Mouse (Mus musculus) hindbrain, embryonic 13.5 days (tissue): ENCODE results near the gene Otoa. TPM values are rescaled to one million over a fixed set of nuclear protein-coding genes. Genes with fewer than 3 reads are reported as not detected.

ENCODE experiments used
- ATAC-seq: fragments of 200-750 bp; cut with Nextera tagmentation; 2 replicates; pipeline ENCODE4 v1.8.0; 2017; ENCODE audit warnings: moderate TSS enrichment; ENCODE audit not compliant: low FRiP score
- H3K27ac ChIP-seq: fragments of 300-500 bp; sonication (generic); 2 replicates; pipeline ENCODE4 v1.5.1; 2015; ENCODE audit warnings: inconsistent platforms, mild to moderate bottlenecking, moderate library complexity
- H3K27me3 ChIP-seq: fragments of 300-500 bp; sonication (generic); 2 replicates; pipeline ENCODE4 v1.6.1; 2015; ENCODE audit warnings: mild to moderate bottlenecking, inconsistent platforms
- H3K36me3 ChIP-seq: fragments of 300-500 bp; sonication (generic); 2 replicates; pipeline ENCODE4 v1.6.1; 2015; ENCODE audit warnings: mild to moderate bottlenecking, inconsistent platforms
- H3K4me1 ChIP-seq: fragments of 300-500 bp; sonication (generic); replicated peaks from 2 replicates; pipeline ENCODE4 v1.6.1; 2015; ENCODE audit warnings: inconsistent platforms
- H3K4me2 ChIP-seq: fragments of 300-500 bp; sonication (generic); 2 replicates; pipeline ENCODE4 v1.6.1; 2015; ENCODE audit warnings: inconsistent platforms, mild to moderate bottlenecking, moderate library complexity
- H3K4me3 ChIP-seq: fragments of 300-500 bp; sonication (generic); 2 replicates; pipeline ENCODE4 v1.5.1; 2015; ENCODE audit warnings: mild to moderate bottlenecking, inconsistent platforms
- H3K9ac ChIP-seq: fragments of 300-500 bp; sonication (generic); 2 replicates; pipeline ENCODE4 v1.6.1; 2015; ENCODE audit warnings: mild to moderate bottlenecking, inconsistent platforms
- H3K9me3 ChIP-seq: fragments of 300-500 bp; sonication (generic); 2 replicates; pipeline ENCODE4 v1.6.1; 2016; ENCODE audit warnings: inconsistent platforms
- WGBS: fragments of 180-500 bp; shearing (Covaris S2); methylation state at CpG from one replicate; pipeline ENCODE4 v1.1.7; 2015; 5-methylcytosine and 5-hydroxymethylcytosine counted together
- polyA plus RNA-seq: library from polyadenylated mRNA; unstranded; fragments of >200 nt; fragmentation: Nextera tagmentation; extraction: Ambion mirVana; gene quantifications from 2 replicates; pipeline ENCODE4 v1.2.1, GENCODE M21; 2015

Gene Otoa
- polyA plus RNA-seq = 0.25 and 0.53 TPM in 2 replicates

GRCm38 (mm10) chr7:121081350-121081749, at the start of gene Otoa:
TSS of gene Otoa (plus strand) at chr7:121081650.
- Histone ChIP-seq H3K4me2 (no peak within 1 kb of the TSS), H3K36me3 (peaks cover 21% of the 10 kb centered on the region), H3K27me3 (no peaks in the 10 kb centered on the region), H3K9me3 (no peaks in the 10 kb centered on the region), H3K9ac (no peak within 1 kb of the TSS), H3K27ac (no peak within 1 kb of the TSS), H3K4me3 (no peak within 1 kb of the TSS), H3K4me1 (peaks cover 28% of the 10 kb centered on the region)
- WGBS = 90% methylated on average over 4 of the region's 4 CpGs
- no peak for ATAC-seq

- peak; percentile 97 for ATAC-seq
- no peaks in the 10 kb centered on the region for H3K9me3 ChIP-seq
These were observed 47.4 kb upstream of the Otoa start, which contains the start of gene Mettl9 for GRCm38 (mm10) chr7:121033856-121034652. TSS of gene Mettl9 (plus strand) at chr7:121034445.

DNA sequence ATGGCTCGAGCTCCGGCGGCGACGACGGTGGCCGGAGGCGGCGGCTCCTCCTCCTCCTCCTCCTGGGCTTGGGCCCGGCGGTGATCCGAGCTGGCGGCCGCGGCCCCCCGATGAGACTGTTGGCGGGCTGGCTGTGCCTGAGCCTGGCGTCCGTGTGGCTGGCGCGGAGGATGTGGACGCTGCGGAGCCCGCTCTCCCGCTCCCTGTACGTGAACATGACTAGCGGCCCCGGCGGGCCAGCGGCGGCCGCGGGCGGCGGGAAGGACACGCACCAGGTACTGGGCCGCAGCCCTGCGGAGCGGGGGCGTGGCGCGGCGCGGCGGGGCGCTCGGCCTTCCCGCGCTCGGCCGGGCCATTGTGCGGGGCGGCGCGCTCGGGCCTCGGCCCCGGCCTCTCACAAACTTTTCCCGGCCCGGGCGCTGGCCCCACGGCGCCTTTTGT, 46.7 kb upstream of the Otoa start:
- Histone ChIP-seq H3K27me3 (peaks cover 21% of the 10 kb centered on the region), H3K9me3 (no peaks in the 10 kb centered on the region), H3K4me3 (peak overlapping the region; percentile 95), H3K4me2 (peak overlapping the region; percentile 70), H3K36me3 (no peaks in the 10 kb centered on the region), H3K4me1 (peaks cover 33% of the 10 kb centered on the region), H3K27ac (peak overlapping the region; percentile 99), H3K9ac (peak overlapping the region; percentile 99)
- ATAC-seq = peak; percentile 87
- 1% methylated on average over 17 of the region's 63 CpGs for WGBS

More at GRCm38 (mm10) chr7:121033856-121034652, 47.4 kb upstream of the Otoa start, which contains the start of gene Mettl9:
- Histone ChIP-seq H3K4me2 (peak within 1 kb of the TSS; percentile 81), H3K27me3 (peaks cover 25% of the 10 kb centered on the region), H3K4me1 (peaks cover 27% of the 10 kb centered on the region), H3K9ac (peak within 1 kb of the TSS; percentile 99), H3K4me3 (peak within 1 kb of the TSS; percentile 95), H3K36me3 (no peaks in the 10 kb centered on the region), H3K27ac (peak within 1 kb of the TSS; percentile 99)
- WGBS = 2% methylated on average over 40 of the region's 43 CpGs

DNA sequence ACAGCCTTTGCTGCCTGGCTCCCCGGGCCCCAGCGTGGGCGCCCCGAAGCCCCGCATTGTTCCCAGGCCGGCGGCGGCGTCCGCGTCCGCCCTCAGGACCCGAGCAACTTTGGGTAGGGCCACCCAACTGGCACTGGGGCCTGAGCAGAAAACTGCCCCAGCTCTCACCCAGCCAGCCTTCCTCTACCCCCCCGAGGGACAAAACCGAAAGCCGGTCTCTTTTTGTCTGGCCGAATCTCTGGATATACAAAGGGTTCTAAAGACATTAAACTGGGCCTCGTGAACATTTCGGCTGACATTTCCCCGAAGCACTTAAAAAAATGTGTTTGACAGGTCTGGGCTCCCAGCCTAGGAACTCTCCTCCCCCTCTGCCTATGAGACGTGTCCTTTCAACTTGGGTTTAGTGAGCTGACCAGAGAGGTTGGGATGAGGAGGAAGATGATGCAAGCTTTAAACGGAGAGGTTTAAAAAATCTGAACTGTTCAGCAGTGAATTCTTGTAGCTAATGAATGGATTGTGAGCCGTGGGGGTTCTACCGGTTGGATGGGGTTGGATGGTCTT, 46.2 kb upstream of the Otoa start:
- ATAC-seq = peak; percentile 39
- Histone ChIP-seq H3K9me3 (no peaks in the 10 kb centered on the region), H3K4me1 (peaks cover 38% of the 10 kb centered on the region), H3K36me3 (no peaks in the 10 kb centered on the region), H3K4me3 (peak overlapping the region; percentile 95), H3K4me2 (peak overlapping the region; percentile 70), H3K9ac (peak overlapping the region; percentile 99), H3K27me3 (peaks cover 19% of the 10 kb centered on the region), H3K27ac (peak overlapping the region; percentile 99)
- under 1% methylated on average over 24 of the region's 24 CpGs for WGBS

- H3K36me3 ChIP-seq = no peaks in the 10 kb centered on the region
- H3K4me3 ChIP-seq = no peak overlapping the region
- H3K4me2 ChIP-seq = no peak overlapping the region
- no peaks in the 10 kb centered on the region for H3K27me3 ChIP-seq
- WGBS = 97% methylated on average over 4 of the region's 4 CpGs
- H3K27ac ChIP-seq = no peak overlapping the region
- no peaks in the 10 kb centered on the region for H3K9me3 ChIP-seq
- H3K4me1 ChIP-seq = peaks cover 45% of the 10 kb centered on the region
- H3K9ac ChIP-seq = no peak overlapping the region
- ATAC-seq = no peak
These were observed 40.9 kb upstream of the Otoa start for GRCm38 (mm10) chr7:121040595-121040994.

GRCm38 (mm10) chr7:121041989-121042388, 39.5 kb upstream of the Otoa start:
- H3K9ac ChIP-seq = no peak overlapping the region
- no peak overlapping the region for H3K4me3 ChIP-seq
- H3K9me3 ChIP-seq = no peaks in the 10 kb centered on the region
- H3K27ac ChIP-seq = no peak overlapping the region
- ATAC-seq = no peak
- H3K36me3 ChIP-seq = no peaks in the 10 kb centered on the region
- no peaks in the 10 kb centered on the region for H3K27me3 ChIP-seq
- H3K4me2 ChIP-seq = no peak overlapping the region
- WGBS = 79% methylated on average over 1 of the region's 1 CpGs
- peaks cover 32% of the 10 kb centered on the region for H3K4me1 ChIP-seq

- 93% methylated on average over 3 of the region's 3 CpGs for WGBS
- Histone ChIP-seq H3K27me3 (no peaks in the 10 kb centered on the region), H3K9me3 (no peaks in the 10 kb centered on the region), H3K27ac (no peak overlapping the region), H3K4me1 (peaks cover 23% of the 10 kb centered on the region), H3K4me3 (no peak overlapping the region), H3K4me2 (no peak overlapping the region), H3K36me3 (no peaks in the 10 kb centered on the region), H3K9ac (no peak overlapping the region)
- ATAC-seq = no peak
These were observed 38.4 kb upstream of the Otoa start for GRCm38 (mm10) chr7:121043004-121043403.

DNA sequence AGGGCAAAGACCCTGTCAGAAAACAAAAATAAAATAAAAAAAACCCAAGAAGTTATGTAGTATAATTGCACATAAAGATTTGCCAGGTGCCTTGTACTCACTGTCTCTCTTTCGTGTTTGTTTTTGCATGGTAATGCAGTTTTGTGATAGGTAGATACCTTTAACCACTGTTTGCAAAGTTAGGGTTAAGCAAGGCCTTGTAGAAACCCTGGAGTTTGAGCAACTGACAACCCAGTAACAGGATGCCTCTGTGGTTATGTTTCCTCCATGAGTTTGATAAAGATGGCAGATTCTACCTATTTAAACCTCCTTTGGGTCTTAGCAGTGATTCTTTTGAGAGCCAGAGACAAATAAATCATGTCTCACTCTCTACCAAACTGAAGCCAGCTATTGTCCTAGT, 37.9 kb upstream of the Otoa start:
- H3K27ac ChIP-seq = no peak overlapping the region
- H3K9me3 ChIP-seq = no peaks in the 10 kb centered on the region
- no peak overlapping the region for H3K4me2 ChIP-seq
- peaks cover 20% of the 10 kb centered on the region for H3K4me1 ChIP-seq
- no peak for ATAC-seq
- no peaks in the 10 kb centered on the region for H3K36me3 ChIP-seq
- no peak overlapping the region for H3K4me3 ChIP-seq
- 96% methylated on average over 1 of the region's 1 CpGs for WGBS
- H3K27me3 ChIP-seq = no peaks in the 10 kb centered on the region
- H3K9ac ChIP-seq = no peak overlapping the region

DNA sequence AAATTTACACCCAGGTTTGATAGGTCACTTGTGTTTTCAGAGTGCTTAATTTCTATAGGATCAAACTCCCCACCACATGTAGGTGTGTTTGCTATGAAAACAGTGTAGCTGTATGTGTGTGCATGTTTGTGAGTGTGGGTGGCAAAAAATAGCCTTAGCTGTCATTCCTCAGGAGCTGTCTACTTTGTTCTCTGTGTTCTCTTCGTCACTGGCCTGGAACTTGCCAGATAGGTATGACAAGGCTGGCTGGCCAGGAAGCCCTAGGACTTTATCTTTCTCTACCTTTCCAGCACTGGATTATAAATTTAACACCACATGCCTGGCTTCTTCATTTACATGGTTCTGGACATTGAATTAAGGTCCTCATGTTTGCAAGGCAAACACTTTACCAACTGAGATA, 37.2 kb upstream of the Otoa start:
- H3K9ac ChIP-seq = no peak overlapping the region
- ATAC-seq = no peak
- WGBS = 86% methylated on average over 1 of the region's 1 CpGs

DNA sequence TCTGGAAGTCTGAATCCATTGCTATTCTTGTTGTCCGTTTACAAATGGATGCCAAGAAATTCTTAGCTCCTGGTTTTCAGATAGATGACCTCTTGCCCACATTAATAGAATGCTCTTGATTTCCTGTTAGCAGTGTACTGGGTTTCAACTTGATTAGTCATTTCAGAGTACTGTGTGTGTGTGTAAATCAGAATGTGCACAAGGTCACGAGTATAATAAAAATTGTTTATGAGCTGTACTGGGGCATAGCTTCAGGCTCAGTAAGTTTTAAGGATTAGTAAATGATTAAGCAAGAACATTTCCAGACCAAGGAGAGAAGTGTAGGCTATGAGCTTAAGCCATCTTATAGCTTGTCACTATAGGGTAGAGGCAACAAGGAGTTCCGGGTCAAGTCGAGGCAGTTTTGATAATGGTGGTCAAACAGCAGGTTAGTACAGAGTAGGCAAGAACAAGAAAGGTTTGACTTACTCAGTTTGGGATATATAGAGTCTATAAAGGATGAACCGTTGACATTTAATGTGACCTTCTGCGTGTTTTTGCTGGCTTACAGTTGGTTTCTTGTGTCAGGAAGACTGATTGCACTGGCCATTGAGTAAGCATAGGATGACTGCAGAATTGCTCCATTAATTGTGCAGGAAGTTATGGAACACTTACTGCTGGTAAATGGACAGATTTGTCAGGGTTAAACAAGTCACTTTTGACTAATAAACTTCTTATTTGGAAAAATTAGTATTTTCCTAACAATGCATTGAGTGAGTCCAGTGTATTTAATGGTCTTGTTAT, 35.6 kb upstream of the Otoa start:
- H3K4me3 ChIP-seq = no peak overlapping the region
- ATAC-seq = no peak
- H3K36me3 ChIP-seq = no peaks in the 10 kb centered on the region
- H3K4me2 ChIP-seq = no peak overlapping the region
- H3K9ac ChIP-seq = no peak overlapping the region
- 89% methylated on average over 6 of the region's 6 CpGs for WGBS
- no peaks in the 10 kb centered on the region for H3K27me3 ChIP-seq
- H3K4me1 ChIP-seq = peaks cover 1% of the 10 kb centered on the region; the same call in 1 of the 2 replicates
- H3K27ac ChIP-seq = no peak overlapping the region
- no peaks in the 10 kb centered on the region for H3K9me3 ChIP-seq

More for the DNA sequence above, 37.2 kb upstream of the Otoa start:
- Histone ChIP-seq H3K27me3 (no peaks in the 10 kb centered on the region), H3K4me1 (peaks cover 16% of the 10 kb centered on the region), H3K36me3 (no peaks in the 10 kb centered on the region), H3K4me2 (no peak overlapping the region), H3K27ac (no peak overlapping the region), H3K9me3 (no peaks in the 10 kb centered on the region), H3K4me3 (no peak overlapping the region)

DNA sequence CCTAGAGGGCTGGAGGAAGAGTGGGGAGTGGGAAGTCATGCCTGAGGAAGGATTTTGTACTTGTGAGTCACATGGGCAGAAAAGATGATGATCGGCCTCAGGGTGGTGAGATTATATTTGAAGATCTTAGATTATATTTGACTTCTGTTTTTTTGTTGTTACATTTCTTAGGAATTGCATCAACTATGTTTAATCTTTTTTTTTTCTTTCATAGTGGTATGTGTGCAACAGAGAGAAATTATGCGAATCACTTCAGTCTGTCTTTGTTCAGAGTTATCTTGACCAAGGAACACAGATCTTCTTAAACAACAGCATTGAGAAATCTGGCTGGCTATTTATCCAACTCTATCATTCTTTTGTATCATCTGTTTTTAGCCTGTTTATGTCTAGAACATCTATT, 33.8 kb upstream of the Otoa start:
- 98% methylated on average over 2 of the region's 2 CpGs for WGBS
- H3K36me3 ChIP-seq = peaks cover 13% of the 10 kb centered on the region

DNA sequence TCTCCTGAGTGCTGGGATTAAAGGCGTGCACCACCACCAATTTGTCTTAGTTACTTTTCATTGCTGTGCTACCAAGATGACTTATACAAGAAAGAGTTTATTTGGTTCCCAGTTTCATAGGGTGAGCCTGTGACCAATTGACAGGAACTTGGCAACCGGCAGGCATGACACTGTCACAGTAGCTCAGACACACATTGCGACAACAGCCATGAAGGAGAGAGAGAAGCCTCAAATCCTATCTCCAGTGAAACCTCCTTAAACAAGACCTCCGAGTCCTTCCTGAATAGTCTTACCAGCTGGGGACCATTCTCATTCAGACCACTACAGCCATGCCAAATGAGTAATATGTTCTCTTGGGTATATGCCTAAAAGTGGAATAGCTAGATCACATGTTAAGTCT, 28.4 kb upstream of the Otoa start:
- WGBS = 88% methylated on average over 4 of the region's 4 CpGs
- H3K4me2 ChIP-seq = no peak overlapping the region
- H3K4me1 ChIP-seq = no peaks in the 10 kb centered on the region
- H3K27ac ChIP-seq = no peak overlapping the region
- H3K36me3 ChIP-seq = peaks cover 54% of the 10 kb centered on the region
- ATAC-seq = no peak
- H3K4me3 ChIP-seq = no peak overlapping the region
- no peaks in the 10 kb centered on the region for H3K27me3 ChIP-seq
- no peak overlapping the region for H3K9ac ChIP-seq
- no peaks in the 10 kb centered on the region for H3K9me3 ChIP-seq

More for the DNA sequence above, 33.8 kb upstream of the Otoa start:
- H3K9ac ChIP-seq = no peak overlapping the region
- H3K4me1 ChIP-seq = no peaks in the 10 kb centered on the region
- H3K27ac ChIP-seq = no peak overlapping the region
- no peaks in the 10 kb centered on the region for H3K9me3 ChIP-seq
- no peak overlapping the region for H3K4me3 ChIP-seq
- ATAC-seq = no peak
- no peaks in the 10 kb centered on the region for H3K27me3 ChIP-seq
- no peak overlapping the region for H3K4me2 ChIP-seq
